Mouse (Mus musculus) limb, embryonic 11.5 days (tissue): ENCODE results near the gene Dbn1. TPM values are rescaled to one million over a fixed set of nuclear protein-coding genes. Genes with fewer than 3 reads are reported as not detected.

Experiments
- ATAC-seq: fragments of 200-750 bp; cut with Nextera tagmentation; 2 replicates; pipeline ENCODE4 v1.8.0; 2017; ENCODE audit warnings: low read depth; ENCODE audit not compliant: insufficient number of reproducible peaks, low FRiP score, low TSS enrichment
- DNase-seq: peaks from one replicate; pipeline ENCODE4 v3.0.0-alpha.2; 2015; ENCODE audit warnings: low spot score
- H3K27ac ChIP-seq: fragments of 300-500 bp; sonication (generic); replicated peaks from 2 replicates; pipeline ENCODE4 v1.5.1; 2014; ENCODE audit warnings: low read depth, mild to moderate bottlenecking, low read length
- H3K27me3 ChIP-seq: fragments of 300-500 bp; sonication (generic); 2 replicates; pipeline ENCODE4 v1.6.1; 2014; ENCODE audit warnings: mild to moderate bottlenecking, low read length, mixed read lengths; ENCODE audit not compliant: control insufficient read depth, insufficient read depth
- H3K36me3 ChIP-seq: fragments of 300-500 bp; sonication (generic); 2 replicates; pipeline ENCODE4 v1.6.1; 2014; ENCODE audit warnings: mild to moderate bottlenecking, low read length, moderate library complexity, mixed read lengths; ENCODE audit not compliant: control insufficient read depth, insufficient read depth
- H3K4me1 ChIP-seq: fragments of 300-500 bp; sonication (generic); 2 replicates; pipeline ENCODE4 v1.6.1; 2014; ENCODE audit warnings: low read length, mixed read lengths; ENCODE audit not compliant: control insufficient read depth, insufficient read depth
- H3K4me2 ChIP-seq: fragments of 300-500 bp; sonication (generic); 2 replicates; pipeline ENCODE4 v1.6.1; 2014; ENCODE audit warnings: low read depth, mild to moderate bottlenecking, moderate library complexity; ENCODE audit not compliant: severe bottlenecking
- H3K4me3 ChIP-seq: fragments of 300-500 bp; sonication (generic); 2 replicates; pipeline ENCODE4 v1.5.1; 2014; ENCODE audit warnings: low read depth, low read length
- H3K9ac ChIP-seq: fragments of 300-500 bp; sonication (generic); 2 replicates; pipeline ENCODE4 v1.6.1; 2014; ENCODE audit warnings: mild to moderate bottlenecking, low read length
- H3K9me3 ChIP-seq: fragments of 300-500 bp; sonication (generic); 2 replicates; pipeline ENCODE4 v1.6.1; 2016; ENCODE audit warnings: low read length; ENCODE audit not compliant: control insufficient read depth
- WGBS: fragments of 180-500 bp; shearing (Covaris S2); extraction: QIAGEN DNeasy Blood & Tissue Kit; methylation state at CpG from one replicate; pipeline ENCODE4 v1.1.7; 2014; 5-methylcytosine and 5-hydroxymethylcytosine counted together
- polyA plus RNA-seq: library from polyadenylated mRNA; unstranded; fragments of >200 nt; fragmentation: Nextera tagmentation; extraction: Ambion mirVana; gene quantifications from 2 replicates; pipeline ENCODE4 v1.2.1, GENCODE M21; 2014

Gene Dbn1
- 299 and 318 TPM in 2 replicates for polyA plus RNA-seq

GRCm38 (mm10) chr13:55487578-55488498 lies at the start of gene Dbn1:
TSS of gene Dbn1 (minus strand) at chr13:55488111.
- H3K9me3 ChIP-seq: no peaks in the 10 kb centered on the region
- peak within 1 kb of the TSS; percentile 100 for H3K9ac ChIP-seq
- peak; percentile 79 for ATAC-seq
- H3K4me1 ChIP-seq: peaks cover 37% of the 10 kb centered on the region
- no peaks in the 10 kb centered on the region for H3K27me3 ChIP-seq
- H3K27ac ChIP-seq: peak within 1 kb of the TSS; percentile 89
- peak within 1 kb of the TSS; percentile 100 for H3K4me3 ChIP-seq
- H3K4me2 ChIP-seq: peak within 1 kb of the TSS; percentile 98
- peak; percentile 85 for DNase-seq
- H3K36me3 ChIP-seq: peaks cover 2% of the 10 kb centered on the region; the same call in 1 of the 2 replicates
- WGBS: 1% methylated on average over 41 of the region's 83 CpGs

DNA sequence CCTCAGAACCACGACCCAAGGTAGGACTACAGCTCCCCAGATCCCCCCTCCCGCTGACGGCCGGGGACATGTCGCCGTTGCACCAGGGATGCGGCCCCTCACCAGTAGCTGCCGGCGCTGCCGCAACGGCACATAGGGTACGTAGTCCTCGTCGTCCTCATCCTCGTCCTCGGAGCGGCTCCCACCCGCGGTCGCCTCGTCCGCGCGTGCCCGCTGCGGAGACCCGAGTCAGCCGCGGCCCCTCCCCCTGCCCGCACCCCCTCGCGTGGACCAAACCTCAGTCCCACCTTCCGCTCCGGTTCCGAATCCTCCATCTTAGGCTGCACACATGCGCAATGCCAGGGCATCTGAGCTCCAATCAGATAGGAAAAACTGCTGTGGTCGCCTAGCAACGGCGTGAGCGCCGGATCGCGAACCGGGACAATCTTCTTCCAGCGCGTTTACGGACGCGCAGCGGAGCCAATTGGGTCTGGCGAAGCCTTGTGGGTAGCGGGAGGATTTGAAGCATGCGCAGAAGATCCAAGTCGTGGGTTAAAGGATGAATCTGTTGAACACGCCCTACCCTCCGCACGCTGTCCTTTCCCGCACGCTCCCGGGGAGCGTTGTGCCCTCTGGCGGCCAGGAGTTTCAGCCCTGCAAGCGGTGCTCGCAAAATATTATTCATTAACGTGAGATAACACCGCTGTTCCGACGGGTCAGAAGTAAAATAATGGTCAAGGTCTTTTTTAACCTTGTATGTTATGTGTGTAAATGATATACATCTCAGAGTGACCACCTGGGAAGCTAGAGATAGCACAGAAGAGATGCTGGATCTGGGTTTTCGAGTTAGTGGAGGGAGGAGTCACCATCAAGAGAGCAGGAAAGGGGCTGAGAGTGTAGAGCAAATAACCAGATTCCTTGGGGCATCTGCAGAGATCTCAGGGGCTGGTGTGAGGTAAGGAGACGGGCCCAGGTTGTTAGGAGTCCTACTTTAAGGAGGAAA lies 48.6 kb upstream of the Dbn1 start, which contains the start of gene Ddx41:
Gene Ddx41, minus strand, starts transcription at position 465 of the 982 bp plus-strand sequence.
- DNase-seq (peak; percentile 99), ATAC-seq (peak; percentile 95)
- Histone ChIP-seq H3K4me1 (peaks cover 9% of the 10 kb centered on the region; the same call in 1 of the 2 replicates), H3K27me3 (no peaks in the 10 kb centered on the region), H3K9me3 (no peaks in the 10 kb centered on the region), H3K36me3 (peaks cover 24% of the 10 kb centered on the region), H3K9ac (peak within 1 kb of the TSS; percentile 79), H3K4me2 (peak within 1 kb of the TSS; percentile 95), H3K4me3 (peak within 1 kb of the TSS; percentile 92), H3K27ac (no peak within 1 kb of the TSS)
- under 1% methylated on average over 70 of the region's 70 CpGs for WGBS

DNA sequence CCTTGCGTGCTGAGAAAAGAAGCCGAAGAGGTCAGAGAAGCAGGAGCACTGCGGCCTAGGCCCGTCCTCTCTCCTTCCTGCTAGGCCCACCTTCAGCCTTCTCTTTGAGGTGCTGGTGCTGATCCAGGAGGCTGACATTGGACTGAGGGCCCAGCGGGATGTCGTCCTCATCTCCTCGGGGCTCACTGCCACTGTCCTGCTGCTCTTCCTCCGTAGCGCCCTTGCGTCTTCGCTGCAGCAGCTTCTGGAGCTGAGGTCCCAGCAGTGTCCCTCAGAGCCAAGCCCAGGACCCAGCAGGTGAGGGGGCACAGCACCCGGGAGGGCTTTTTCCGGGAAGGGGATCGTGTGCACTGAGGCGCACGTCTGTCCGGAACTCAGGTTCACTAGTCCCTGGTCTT lies 47.9 kb upstream of the Dbn1 start:
- no peak overlapping the region for H3K27ac ChIP-seq

DNA sequence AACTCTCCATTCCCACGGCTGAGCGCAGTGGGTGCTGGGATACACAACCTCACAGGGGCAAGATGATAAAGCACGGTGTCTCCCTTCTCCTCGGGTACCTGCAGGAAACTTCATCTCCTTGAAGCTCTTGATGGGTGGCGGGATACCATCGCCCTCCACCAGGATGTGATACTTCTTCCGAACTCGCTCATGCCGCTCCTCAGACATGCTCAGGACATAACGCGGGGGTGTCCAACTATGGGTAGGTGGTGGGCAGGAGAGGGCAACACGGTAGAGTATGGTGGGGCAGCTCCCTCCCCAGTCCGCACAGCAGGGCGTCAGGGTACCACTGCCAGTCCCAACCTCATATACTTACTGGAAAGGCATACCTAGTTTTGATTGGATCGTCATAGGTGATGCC lies 47.3 kb upstream of the Dbn1 start:
- Histone ChIP-seq H3K9me3 (no peaks in the 10 kb centered on the region), H3K4me3 (peak overlapping the region; percentile 92), H3K27me3 (no peaks in the 10 kb centered on the region), H3K36me3 (peaks cover 28% of the 10 kb centered on the region), H3K9ac (no peak overlapping the region; the same call in 1 of the 2 replicates), H3K4me1 (peaks cover 9% of the 10 kb centered on the region; the same call in 1 of the 2 replicates), H3K4me2 (peak overlapping the region; percentile 95), H3K27ac (no peak overlapping the region)
- 95% methylated on average over 15 of the region's 15 CpGs for WGBS
- DNase-seq: no peak
- ATAC-seq: no peak

More for the DNA sequence above, 47.9 kb upstream of the Dbn1 start:
- Histone ChIP-seq H3K27me3 (no peaks in the 10 kb centered on the region), H3K9ac (peak overlapping the region; percentile 79), H3K4me2 (peak overlapping the region; percentile 95), H3K36me3 (peaks cover 23% of the 10 kb centered on the region), H3K4me3 (peak overlapping the region; percentile 92), H3K4me1 (peaks cover 9% of the 10 kb centered on the region; the same call in 1 of the 2 replicates), H3K9me3 (no peaks in the 10 kb centered on the region)
- ATAC-seq (0 out of 2 replicates have a peak, but pooled peaks have one; percentile 10), DNase-seq (peak; percentile 26)
- 19% methylated on average over 17 of the region's 17 CpGs for WGBS

- no peak for ATAC-seq
- no peaks in the 10 kb centered on the region for H3K27me3 ChIP-seq
- 83% methylated on average over 8 of the region's 8 CpGs for WGBS
Measured at GRCm38 (mm10) chr13:55529198-55529915, 41.4 kb upstream of the Dbn1 start, which contains the start of gene Dok3. TSS of gene Dok3 (minus strand) at chr13:55529296.

DNA sequence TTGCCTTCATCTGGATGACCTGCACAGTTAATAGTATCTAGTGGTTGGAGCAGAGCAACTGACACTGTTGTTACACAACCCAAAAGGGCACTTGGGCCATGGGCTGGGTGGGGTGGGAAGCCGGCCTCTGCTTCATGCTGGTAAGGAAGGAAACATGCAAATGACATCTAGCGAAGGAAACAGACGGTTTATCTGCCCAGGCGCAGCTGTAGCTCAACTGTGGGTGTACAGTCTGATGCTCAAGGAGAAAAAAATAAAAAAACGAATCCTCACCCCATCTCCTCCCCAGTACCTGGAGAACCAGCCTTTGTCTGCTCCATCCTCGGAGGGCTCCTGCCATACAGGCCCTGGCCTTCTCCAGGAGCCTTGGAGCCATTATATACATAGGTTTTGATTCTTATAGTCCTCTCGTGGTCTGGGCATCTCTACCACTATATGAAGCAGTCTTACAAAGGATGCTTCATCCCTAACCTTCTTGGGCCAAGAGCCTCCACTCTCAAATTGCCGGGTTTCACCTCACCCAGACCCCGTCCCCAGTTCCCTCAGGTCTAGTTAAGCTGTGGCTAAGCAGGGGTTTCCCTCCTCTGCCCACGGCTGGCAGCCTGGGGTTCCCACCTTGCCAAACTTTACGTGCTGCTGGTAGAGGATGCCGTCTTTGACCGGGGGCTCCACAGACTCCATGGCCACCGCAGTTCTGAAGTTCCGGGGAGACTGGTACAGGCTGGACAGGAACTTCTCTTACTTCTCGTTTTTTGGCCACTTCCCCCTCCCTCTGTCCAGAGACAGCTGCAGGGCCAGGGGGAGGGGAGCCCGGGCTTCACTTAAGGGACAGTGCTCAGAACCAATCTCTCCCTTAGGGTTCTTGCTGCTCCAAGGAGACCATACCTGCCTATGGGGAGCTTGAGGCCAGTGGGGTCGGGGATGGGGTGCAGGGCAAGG lies 40.2 kb upstream of the Dbn1 start:
- no peak overlapping the region for H3K9ac ChIP-seq
- DNase-seq: no peak
- 78% methylated on average over 18 of the region's 18 CpGs for WGBS
- no peaks in the 10 kb centered on the region for H3K9me3 ChIP-seq
- H3K4me3 ChIP-seq: no peak overlapping the region
- peaks cover 3% of the 10 kb centered on the region for H3K4me1 ChIP-seq
- peaks cover 19% of the 10 kb centered on the region for H3K36me3 ChIP-seq
- no peak overlapping the region for H3K4me2 ChIP-seq
- no peak overlapping the region for H3K27ac ChIP-seq
- no peaks in the 10 kb centered on the region for H3K27me3 ChIP-seq
- ATAC-seq: no peak

More at GRCm38 (mm10) chr13:55529198-55529915, 41.4 kb upstream of the Dbn1 start, which contains the start of gene Dok3:
- Histone ChIP-seq H3K27ac (no peak within 1 kb of the TSS), H3K4me2 (no peak within 1 kb of the TSS), H3K36me3 (peaks cover 25% of the 10 kb centered on the region), H3K4me3 (no peak within 1 kb of the TSS), H3K9ac (no peak within 1 kb of the TSS), H3K9me3 (no peaks in the 10 kb centered on the region), H3K4me1 (no peaks in the 10 kb centered on the region)
- DNase-seq: no peak

DNA sequence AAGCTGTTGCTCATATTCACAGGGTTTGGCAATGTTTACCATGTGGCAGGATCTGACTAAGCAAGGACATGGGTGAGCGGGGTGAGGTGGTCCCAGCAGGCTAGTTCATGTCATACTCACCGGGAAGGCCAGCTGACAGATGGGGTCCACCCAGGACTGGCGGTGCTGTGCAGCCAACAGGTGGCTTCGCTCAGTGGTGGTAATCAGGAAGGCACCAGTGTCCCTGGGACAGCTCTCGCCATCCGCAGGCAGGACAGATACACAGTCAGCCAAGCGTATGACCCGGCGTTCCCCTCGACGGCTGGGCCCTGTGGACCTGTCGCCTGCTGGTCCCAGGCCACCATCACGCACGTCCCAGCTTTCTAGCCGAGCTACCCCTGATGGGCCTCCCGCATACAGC lies 39.3 kb upstream of the Dbn1 start:
- ATAC-seq: no peak

More for the DNA sequence above, 39.3 kb upstream of the Dbn1 start:
- DNase-seq: no peak
- no peak overlapping the region for H3K4me3 ChIP-seq
- no peaks in the 10 kb centered on the region for H3K27me3 ChIP-seq
- H3K9ac ChIP-seq: no peak overlapping the region
- no peak overlapping the region for H3K27ac ChIP-seq
- peaks cover 5% of the 10 kb centered on the region for H3K4me1 ChIP-seq
- H3K4me2 ChIP-seq: no peak overlapping the region
- 89% methylated on average over 16 of the region's 16 CpGs for WGBS
- H3K36me3 ChIP-seq: peaks cover 15% of the 10 kb centered on the region
- no peaks in the 10 kb centered on the region for H3K9me3 ChIP-seq
